Mouse (Mus musculus): ENCODE measurements around the gene Ldhc.
A peak's percentile ranks its signal among the peaks of the same experiment; 100 is the strongest.
"Not testable (repeated sequence)": the region's sequence is repeated elsewhere in the genome, so short reads cannot be mapped to it uniquely, and the experiment has no call there.

The Ldhc gene

DNA sequence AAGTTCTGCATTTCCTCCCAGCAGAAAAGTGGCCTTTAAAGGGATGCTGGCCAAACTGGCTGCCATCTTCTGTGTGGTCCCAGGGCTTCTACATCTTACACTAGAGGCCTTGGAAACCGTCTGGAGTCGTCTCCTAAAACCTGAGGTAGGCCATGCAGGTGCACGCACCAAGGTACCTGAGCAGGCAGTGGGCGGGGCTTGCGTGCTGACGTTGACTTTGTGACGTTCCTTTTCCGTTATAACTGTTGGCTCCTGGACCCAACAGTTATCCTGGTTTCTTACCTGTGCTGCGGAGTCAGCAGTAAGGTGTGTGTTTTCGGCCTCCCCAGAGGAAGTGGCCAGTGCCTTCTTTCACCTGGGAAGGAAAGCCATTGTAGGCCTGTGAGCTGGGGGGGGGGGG lies at the start of gene Ldhc:
Gene Ldhc, plus strand, starts transcription at position 208 of the 400 bp plus-strand sequence.
- no peak for DNase-seq

- no peak for DNase-seq
Measured at GRCm38 (mm10) chr7:46814012-46814411, 47.0 kb upstream of the Ldhc start.

GRCm38 (mm10) chr7:46820876-46821632 lies 39.9 kb upstream of the Ldhc start:
- not testable (repeated sequence) for DNase-seq

GRCm38 (mm10) chr7:46827046-46827802 lies 33.8 kb upstream of the Ldhc start:
- no peak for DNase-seq

DNA sequence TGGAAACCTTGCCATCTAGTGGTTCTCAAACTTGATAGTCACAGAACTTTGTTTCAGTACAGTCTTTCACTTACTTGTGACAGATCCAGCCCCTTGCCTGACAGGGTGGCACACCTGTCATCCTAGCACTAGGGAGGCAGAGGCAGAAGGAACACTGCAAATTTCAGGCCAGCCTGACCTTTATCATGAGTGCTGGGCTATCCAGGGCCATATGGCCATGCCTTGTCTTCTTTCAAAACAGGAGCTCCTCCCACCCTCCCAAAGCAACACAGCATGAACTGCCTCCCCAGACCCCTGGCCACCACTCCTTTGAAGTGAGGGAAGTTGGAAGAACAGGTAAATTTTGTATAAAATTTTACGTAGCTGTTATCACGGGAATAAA lies 33.2 kb upstream of the Ldhc start:
- no peak for DNase-seq

- no peak for DNase-seq
Measured at GRCm38 (mm10) chr7:46829911-46830310, 31.1 kb upstream of the Ldhc start.

DNA sequence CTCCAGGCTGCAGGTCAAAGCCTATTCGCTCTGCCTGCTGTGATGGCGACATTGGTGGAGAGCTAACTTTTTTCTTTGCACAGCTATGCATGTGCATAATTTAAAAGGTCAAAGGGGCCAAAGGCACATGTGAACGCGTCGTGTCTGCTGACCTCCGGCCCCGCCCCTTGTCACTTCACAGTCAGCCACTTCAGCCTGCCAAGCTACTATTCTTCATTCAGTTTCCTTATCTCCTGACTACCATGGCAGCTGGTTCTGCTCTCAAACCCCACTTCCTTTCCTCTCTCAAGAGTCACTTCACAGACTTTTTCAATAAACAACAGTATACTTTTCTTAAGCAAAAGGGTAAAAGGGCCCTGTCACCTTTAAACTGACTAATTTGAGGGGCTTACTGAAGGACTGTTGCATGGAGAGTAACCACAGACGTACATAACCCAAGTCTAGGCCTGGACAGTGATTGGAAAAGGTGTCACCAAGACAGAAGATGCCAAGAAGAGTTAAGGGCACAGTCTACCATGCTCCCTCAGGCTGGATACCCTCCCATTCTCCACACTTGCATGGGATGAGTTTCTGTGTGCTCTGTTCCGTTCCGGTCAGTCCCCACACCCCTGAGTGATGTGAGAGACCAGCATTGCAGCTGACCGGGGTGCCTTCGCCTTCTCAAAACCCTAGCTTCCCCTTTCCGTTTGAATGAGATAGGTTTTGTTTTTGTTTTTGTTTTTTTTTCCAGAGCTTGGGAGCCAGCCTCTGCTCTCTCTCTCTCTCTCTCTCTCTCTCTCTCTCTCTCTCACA lies 30.0 kb upstream of the Ldhc start:
- no peak for DNase-seq

DNA sequence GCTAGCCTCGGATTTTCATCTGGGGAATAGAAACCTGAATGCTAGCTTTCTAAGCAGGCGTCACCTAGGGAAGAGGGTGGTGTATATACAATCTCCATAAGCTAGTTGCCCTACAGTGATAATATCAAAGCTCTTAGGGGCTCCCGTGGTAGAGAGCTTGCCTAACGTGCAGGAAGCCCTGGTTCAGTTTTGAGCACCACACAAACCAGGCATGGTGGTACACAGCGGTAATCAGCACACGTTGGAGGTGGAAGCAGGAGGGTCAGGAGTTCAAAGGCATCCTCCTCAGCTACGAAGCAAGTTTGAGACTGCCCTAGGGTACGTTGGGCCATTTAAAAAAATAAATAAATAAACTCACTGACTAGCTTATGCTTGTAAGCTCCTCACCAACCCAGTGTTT lies 29.3 kb upstream of the Ldhc start:
- DNase-seq: no peak

GRCm38 (mm10) chr7:46832112-46832810 lies 28.7 kb upstream of the Ldhc start:
- not testable (repeated sequence) for DNase-seq

DNA sequence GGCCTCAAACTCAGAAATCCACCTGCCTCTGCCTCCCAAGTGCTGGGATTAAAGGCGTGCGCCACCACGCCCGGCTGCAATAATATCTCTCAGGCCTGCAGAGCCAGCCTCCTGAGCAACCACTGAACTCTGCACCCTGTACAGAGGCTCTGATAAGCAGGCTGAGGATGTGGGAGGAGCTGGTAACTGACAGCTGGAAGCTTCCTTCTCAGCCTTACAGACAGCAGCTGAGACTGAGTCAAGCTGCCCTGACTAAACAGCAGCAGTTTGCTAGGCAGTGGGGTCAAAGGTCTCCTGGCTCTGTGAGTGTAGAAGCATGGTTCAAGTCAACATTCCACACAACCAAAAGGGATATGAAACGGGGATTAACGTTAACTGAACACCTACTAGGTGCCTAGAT lies 27.7 kb upstream of the Ldhc start:
- DNase-seq: no peak

- no peak for DNase-seq
Measured at GRCm38 (mm10) chr7:46833670-46834255, 27.2 kb upstream of the Ldhc start.

GRCm38 (mm10) chr7:46834994-46835610 lies 25.9 kb upstream of the Ldhc start:
- DNase-seq: no peak

GRCm38 (mm10) chr7:46836357-46836756 lies 24.6 kb upstream of the Ldhc start:
- no peak for DNase-seq

DNA sequence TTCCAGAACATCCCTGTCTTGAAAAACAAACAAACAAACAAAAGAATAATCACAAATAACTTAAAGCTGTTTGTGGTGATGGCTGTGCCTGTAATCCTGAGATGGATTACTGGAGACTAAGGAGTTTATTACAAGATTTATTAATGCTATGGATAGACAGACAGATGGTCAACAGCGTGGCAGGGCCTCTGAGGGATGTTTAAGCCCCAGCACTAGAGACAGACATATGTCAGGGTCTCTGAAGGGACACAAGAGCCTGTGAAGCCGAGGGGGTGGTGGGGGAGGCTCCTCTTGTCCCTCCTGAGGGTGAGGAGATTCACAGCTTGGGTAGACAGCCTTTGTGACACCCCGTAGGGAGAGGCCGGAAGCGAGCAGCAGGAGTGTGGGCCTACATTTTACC lies 23.9 kb upstream of the Ldhc start:
- no peak for DNase-seq

DNA sequence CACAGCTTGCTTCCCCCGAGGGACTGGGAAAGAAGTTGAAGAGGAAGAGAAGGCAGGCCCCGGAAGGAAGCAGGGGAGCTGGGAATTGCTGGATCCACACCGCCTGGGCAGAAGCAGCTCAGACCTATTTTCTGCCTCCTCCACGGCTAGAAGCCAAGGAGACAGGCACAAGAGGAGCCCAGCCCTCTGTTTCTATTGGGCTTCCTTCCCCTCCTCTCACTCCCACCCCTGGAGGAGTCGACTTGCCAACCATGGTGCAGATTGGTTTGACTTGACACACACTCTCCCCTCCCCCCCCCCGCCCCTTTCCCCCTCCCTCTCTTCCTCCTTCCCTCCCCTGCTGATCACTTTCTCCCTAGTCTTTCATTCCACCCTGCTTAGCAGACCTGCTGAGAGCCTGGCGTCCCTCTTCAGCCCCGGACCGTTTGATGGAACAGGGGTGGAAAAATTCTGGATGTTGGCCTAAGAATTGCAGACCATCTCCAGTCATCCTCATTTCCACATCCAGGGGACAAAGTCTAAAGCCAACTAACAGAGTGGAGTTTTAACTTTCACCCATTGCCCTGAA lies 22.8 kb upstream of the Ldhc start:
- DNase-seq: peak in 1 of 2 experiments; percentile 35

- DNase-seq: peak; percentile 79 to 82
Measured at GRCm38 (mm10) chr7:46838891-46839302, 22.1 kb upstream of the Ldhc start.

- peak in 1 of 2 experiments; percentile 48 for DNase-seq
Measured at GRCm38 (mm10) chr7:46839446-46839845, 21.6 kb upstream of the Ldhc start.

- no peak for DNase-seq
Measured at GRCm38 (mm10) chr7:46839861-46840260, 21.1 kb upstream of the Ldhc start.

DNA sequence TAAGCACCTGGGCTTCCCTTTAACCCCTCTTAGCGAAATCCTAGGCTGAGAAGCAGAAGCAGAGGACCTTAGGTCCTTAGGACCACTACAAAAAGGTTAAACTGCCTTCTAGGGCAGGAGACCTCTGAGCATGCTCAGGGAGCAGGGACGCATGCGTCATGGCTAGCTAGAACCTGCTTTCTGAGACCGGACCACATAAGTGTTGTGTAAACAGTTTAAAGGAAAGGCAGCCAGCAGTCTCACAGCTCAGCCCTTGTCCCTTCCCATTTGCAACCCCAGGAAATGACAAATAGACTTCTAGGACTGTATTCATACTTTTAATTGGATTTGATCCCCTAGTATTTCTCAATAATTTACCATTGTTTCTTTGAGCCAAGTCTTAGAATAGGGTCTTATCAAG lies 20.7 kb upstream of the Ldhc start:
- no peak for DNase-seq

GRCm38 (mm10) chr7:46840787-46841525 lies 20.0 kb upstream of the Ldhc start, which contains the start of gene Ldha:
Ldha (plus strand) TSS chr7:46841475.
- no peak for DNase-seq

DNA sequence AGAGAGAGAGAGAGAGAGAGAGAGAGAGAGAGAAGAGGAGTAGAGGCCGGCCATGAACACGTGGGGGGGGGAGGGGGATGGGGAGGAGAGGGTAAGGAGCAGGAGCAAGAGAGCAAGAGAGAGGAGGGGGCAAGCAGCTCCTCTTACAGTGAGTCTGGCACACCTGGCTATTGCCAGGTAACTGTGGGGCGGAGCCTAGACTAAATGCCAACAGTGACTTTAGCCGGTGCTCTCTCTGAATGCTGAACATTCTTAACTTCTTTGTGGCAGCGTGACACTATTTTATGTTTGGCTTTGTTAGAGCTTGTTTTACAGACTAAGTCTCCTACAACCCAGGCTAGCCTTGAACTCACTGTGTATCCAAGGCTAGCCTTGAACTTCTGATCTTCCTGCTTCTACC lies 18.7 kb upstream of the Ldhc start:
- no peak for DNase-seq

Measured in cerebellum, postnatal 25 days (tissue).